Mouse (Mus musculus) embryo, embryonic 10 days (tissue): Measurements from ENCODE around the gene Rpa3.

Source experiments
- DNase-seq: peaks from one replicate; pipeline ENCODE4 v3.0.0-alpha.2; 2015; ENCODE audit warnings: low spot score

The Rpa3 gene

GRCm38 (mm10) chr6:8209047-8209865, 49.7 kb downstream of the Rpa3 start, which contains the start of gene Mios:
Gene Mios (plus strand): TSS chr6:8209222.
- peak; percentile 91 for DNase-seq
